Mouse (Mus musculus): ENCODE measurements at regions not wholly inside any gene's neighbourhood (a gene's known extent, or its start where the extent isn't known, plus 50 kb on each side); places are given as distances from the start of the nearest gene placed in this dataset.

DNA sequence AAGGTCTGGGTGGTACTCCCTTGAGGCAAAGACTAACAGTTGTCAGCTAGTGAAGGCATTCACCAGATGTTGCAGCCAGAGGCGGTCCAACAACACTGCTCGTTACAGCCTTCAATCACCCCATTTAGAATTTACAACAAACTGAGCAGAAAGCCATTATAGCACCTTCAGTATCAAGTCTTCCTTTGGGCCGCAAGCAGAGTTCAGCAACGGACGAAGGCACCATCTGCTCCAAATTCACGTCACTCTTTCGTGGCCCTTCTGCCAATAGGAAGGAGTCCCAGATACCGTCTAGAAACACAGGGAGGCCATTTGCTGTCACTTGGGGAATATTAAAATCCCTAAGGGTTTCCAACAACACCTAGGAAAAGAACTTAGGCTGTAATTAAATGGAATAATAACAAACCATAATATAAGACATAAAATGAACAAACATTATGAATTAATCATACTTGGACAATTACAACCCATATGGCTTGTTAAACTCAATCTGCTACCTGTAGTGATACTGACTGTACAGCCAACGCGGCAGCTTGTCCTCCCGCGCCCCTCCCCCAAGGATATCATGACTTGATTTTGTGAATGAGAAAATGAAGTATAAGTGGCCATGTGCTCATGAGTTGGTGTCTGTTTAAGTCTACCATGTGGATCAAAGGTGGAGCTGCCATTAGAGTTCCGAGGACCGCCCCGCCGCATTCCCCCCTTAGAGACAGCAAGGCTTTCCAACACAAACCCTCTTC lies 233.6 kb downstream of the Sp3 start:
- DNase-seq (ENCODE audit: low spot score) = peak; percentile 24
- no peak for ATAC-seq (ENCODE audit: low FRiP score)

GRCm38 (mm10) chr2:72747299-72747698 lies 232.9 kb downstream of the Sp3 start:
- 90% methylated on average over 5 of the region's 5 CpGs for WGBS
- no peak overlapping the region for H3K9ac ChIP-seq (replicated peaks; ENCODE audit: low read length, poor library complexity, severe bottlenecking)
- H3K27ac ChIP-seq (ENCODE audit: low read depth, low read length) = no peak overlapping the region

More for the DNA sequence above, 233.6 kb downstream of the Sp3 start:
- Histone ChIP-seq H3K4me3 (ENCODE audit: low read depth, low read length) (no peak overlapping the region), H3K4me2 (ENCODE audit: low read depth, low read length, poor library complexity, severe bottlenecking) (no peak overlapping the region), H3K9me3 (ENCODE audit: low read length) (no peaks in the 10 kb centered on the region), H3K36me3 (ENCODE audit: insufficient read depth, low read length) (no peaks in the 10 kb centered on the region), H3K27ac (ENCODE audit: low read depth, low read length) (no peak overlapping the region), H3K27me3 (ENCODE audit: insufficient read depth, low read length) (no peaks in the 10 kb centered on the region), H3K9ac (replicated peaks; ENCODE audit: low read length, poor library complexity, severe bottlenecking) (no peak overlapping the region), H3K4me1 (ENCODE audit: insufficient read depth, low read length) (no peaks in the 10 kb centered on the region)
- no peak for TF ChIP-seq CTCF (IDR thresholded peaks at IDR 0.05)
- 86% methylated on average over 16 of the region's 16 CpGs for WGBS

GRCm38 (mm10) chr2:72749495-72749894 lies 230.8 kb downstream of the Sp3 start:
- Histone ChIP-seq H3K4me3 (ENCODE audit: low read depth, low read length) (no peak overlapping the region), H3K9me3 (ENCODE audit: low read length) (no peaks in the 10 kb centered on the region), H3K4me2 (ENCODE audit: low read depth, low read length, poor library complexity, severe bottlenecking) (no peak overlapping the region), H3K4me1 (ENCODE audit: insufficient read depth, low read length) (no peaks in the 10 kb centered on the region), H3K27ac (ENCODE audit: low read depth, low read length) (no peak overlapping the region), H3K36me3 (ENCODE audit: insufficient read depth, low read length) (no peaks in the 10 kb centered on the region), H3K9ac (replicated peaks; ENCODE audit: low read length, poor library complexity, severe bottlenecking) (no peak overlapping the region), H3K27me3 (ENCODE audit: insufficient read depth, low read length) (no peaks in the 10 kb centered on the region)
- TF ChIP-seq CTCF (IDR thresholded peaks at IDR 0.05) = no peak
- DNase-seq (ENCODE audit: low spot score) = no peak
- 100% methylated on average over 1 of the region's 1 CpGs for WGBS
- no peak for ATAC-seq (ENCODE audit: low FRiP score)

More at GRCm38 (mm10) chr2:72747299-72747698, 232.9 kb downstream of the Sp3 start:
- H3K4me1 ChIP-seq (ENCODE audit: insufficient read depth, low read length) = no peaks in the 10 kb centered on the region
- no peaks in the 10 kb centered on the region for H3K36me3 ChIP-seq (ENCODE audit: insufficient read depth, low read length)
- DNase-seq (ENCODE audit: low spot score) = no peak
- ATAC-seq (ENCODE audit: low FRiP score) = no peak
- H3K27me3 ChIP-seq (ENCODE audit: insufficient read depth, low read length) = no peaks in the 10 kb centered on the region
- H3K4me2 ChIP-seq (ENCODE audit: low read depth, low read length, poor library complexity, severe bottlenecking) = no peak overlapping the region
- no peak for TF ChIP-seq CTCF (IDR thresholded peaks at IDR 0.05)
- H3K4me3 ChIP-seq (ENCODE audit: low read depth, low read length) = no peak overlapping the region
- no peaks in the 10 kb centered on the region for H3K9me3 ChIP-seq (ENCODE audit: low read length)

GRCm38 (mm10) chr2:72751441-72751840 lies 228.8 kb downstream of the Sp3 start:
- WGBS = 78% methylated on average over 1 of the region's 1 CpGs
- no peak for TF ChIP-seq CTCF (IDR thresholded peaks at IDR 0.05)
- Histone ChIP-seq H3K36me3 (ENCODE audit: insufficient read depth, low read length) (no peaks in the 10 kb centered on the region), H3K4me2 (ENCODE audit: low read depth, low read length, poor library complexity, severe bottlenecking) (no peak overlapping the region), H3K9ac (replicated peaks; ENCODE audit: low read length, poor library complexity, severe bottlenecking) (no peak overlapping the region), H3K4me1 (ENCODE audit: insufficient read depth, low read length) (no peaks in the 10 kb centered on the region), H3K27me3 (ENCODE audit: insufficient read depth, low read length) (no peaks in the 10 kb centered on the region), H3K4me3 (ENCODE audit: low read depth, low read length) (no peak overlapping the region), H3K9me3 (ENCODE audit: low read length) (no peaks in the 10 kb centered on the region), H3K27ac (ENCODE audit: low read depth, low read length) (no peak overlapping the region)
- no peak for DNase-seq (ENCODE audit: low spot score)
- no peak for ATAC-seq (ENCODE audit: low FRiP score)

DNA sequence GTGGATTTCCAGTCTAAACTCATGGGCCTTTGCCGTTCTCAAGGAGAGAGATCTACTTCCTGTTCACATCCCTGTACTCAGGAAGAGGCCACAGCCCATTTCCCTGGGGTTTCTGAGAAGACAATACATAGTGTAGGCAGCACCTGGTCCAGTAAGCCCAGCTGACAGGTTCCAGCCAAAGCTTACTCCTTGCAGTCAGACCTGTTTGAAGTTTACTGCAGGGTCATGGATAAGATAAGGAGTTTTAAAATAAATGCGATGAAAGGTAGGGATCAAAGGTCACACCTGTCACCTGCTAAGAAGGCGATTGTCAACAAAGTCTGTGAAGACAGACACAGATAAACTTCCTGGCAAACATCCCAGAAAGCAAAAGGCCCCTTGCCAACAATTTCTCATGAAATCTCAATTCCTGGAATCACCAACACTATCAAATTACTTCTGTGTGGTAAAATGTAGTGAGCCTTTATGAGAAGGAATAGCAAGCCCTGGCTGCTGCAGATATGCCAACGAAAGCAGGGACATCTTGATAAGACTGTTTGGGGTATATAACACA lies 227.5 kb downstream of the Sp3 start:
- ATAC-seq (ENCODE audit: low FRiP score) (no peak), DNase-seq (ENCODE audit: low spot score) (no peak)
- 83% methylated on average over 4 of the region's 4 CpGs for WGBS

More for the DNA sequence above, 227.5 kb downstream of the Sp3 start:
- no peak overlapping the region for H3K27ac ChIP-seq (ENCODE audit: low read depth, low read length)
- H3K36me3 ChIP-seq (ENCODE audit: insufficient read depth, low read length) = no peaks in the 10 kb centered on the region
- no peak overlapping the region for H3K4me2 ChIP-seq (ENCODE audit: low read depth, low read length, poor library complexity, severe bottlenecking)
- H3K4me3 ChIP-seq (ENCODE audit: low read depth, low read length) = no peak overlapping the region
- H3K4me1 ChIP-seq (ENCODE audit: insufficient read depth, low read length) = no peaks in the 10 kb centered on the region
- no peaks in the 10 kb centered on the region for H3K9me3 ChIP-seq (ENCODE audit: low read length)
- H3K27me3 ChIP-seq (ENCODE audit: insufficient read depth, low read length) = no peaks in the 10 kb centered on the region
- H3K9ac ChIP-seq (replicated peaks; ENCODE audit: low read length, poor library complexity, severe bottlenecking) = no peak overlapping the region
- TF ChIP-seq CTCF (IDR thresholded peaks at IDR 0.05) = no peak

All from midbrain, postnatal 0 days (tissue).